Mouse (Mus musculus) embryonic facial prominence, embryonic 14.5 days (tissue): ENCODE measurements around the gene Fam13c. TPM values are rescaled to one million over a fixed set of nuclear protein-coding genes. Genes with fewer than 3 reads are reported as not detected.
A peak's percentile ranks its signal among the peaks of the same experiment; 100 is the strongest.
"Not testable (repeated sequence)": the region's sequence is repeated elsewhere in the genome, so short reads cannot be mapped to it uniquely, and the experiment has no call there.

Source experiments
- ATAC-seq: fragments of 200-750 bp; cut with Nextera tagmentation; 2 replicates; pipeline ENCODE4 v1.8.0; 2017; ENCODE audit warnings: low read depth, moderate number of reproducible peaks, moderate TSS enrichment
- DNase-seq: peaks from one replicate; pipeline ENCODE4 v3.0.0-alpha.2; 2015; ENCODE audit warnings: low spot score
- H3K27ac ChIP-seq: fragments of 300-500 bp; sonication (generic); replicated peaks from 2 replicates; pipeline ENCODE4 v1.5.1; 2014; ENCODE audit warnings: low read depth, mild to moderate bottlenecking, low read length, moderate library complexity
- H3K27me3 ChIP-seq: fragments of 300-500 bp; sonication (generic); replicated peaks from 2 replicates; pipeline ENCODE4 v1.6.1; 2014; ENCODE audit warnings: low read length; ENCODE audit not compliant: control insufficient read depth, insufficient read depth
- H3K36me3 ChIP-seq: fragments of 300-500 bp; sonication (generic); 2 replicates; pipeline ENCODE4 v1.6.1; 2014; ENCODE audit warnings: low read length, mixed read lengths; ENCODE audit not compliant: control insufficient read depth, insufficient read depth
- H3K4me1 ChIP-seq: fragments of 300-500 bp; sonication (generic); 2 replicates; pipeline ENCODE4 v1.6.1; 2014; ENCODE audit warnings: antibody characterized with exemption, low read length; ENCODE audit not compliant: control insufficient read depth, insufficient read depth
- H3K4me2 ChIP-seq: fragments of 300-500 bp; sonication (generic); 2 replicates; pipeline ENCODE4 v1.6.1; 2014; ENCODE audit warnings: low read depth, mild to moderate bottlenecking, low read length, moderate library complexity, mixed read lengths
- H3K4me3 ChIP-seq: fragments of 300-500 bp; sonication (generic); 2 replicates; pipeline ENCODE4 v1.5.1; 2014; ENCODE audit warnings: low read depth, mild to moderate bottlenecking, low read length
- H3K9ac ChIP-seq: fragments of 300-500 bp; sonication (generic); 2 replicates; pipeline ENCODE4 v1.6.1; 2014; ENCODE audit warnings: low read depth, mild to moderate bottlenecking, low read length, moderate library complexity, mixed read lengths
- H3K9me3 ChIP-seq: fragments of 300-500 bp; sonication (generic); 2 replicates; pipeline ENCODE4 v1.6.1; 2016; ENCODE audit warnings: low read length; ENCODE audit not compliant: control insufficient read depth
- WGBS: fragments of 180-500 bp; shearing (Covaris S2); extraction: QIAGEN DNeasy Blood & Tissue Kit; methylation state at CpG from one replicate; pipeline ENCODE4 v1.1.7; 2014; 5-methylcytosine and 5-hydroxymethylcytosine counted together
- polyA plus RNA-seq: library from polyadenylated mRNA; unstranded; fragments of >200 nt; fragmentation: Nextera tagmentation; extraction: Ambion mirVana; gene quantifications from 2 replicates; pipeline ENCODE4 v1.2.1, GENCODE M21; 2014

The Fam13c gene
- polyA plus RNA-seq, 1 experiment from 2014 or later = 11.8 TPM

DNA sequence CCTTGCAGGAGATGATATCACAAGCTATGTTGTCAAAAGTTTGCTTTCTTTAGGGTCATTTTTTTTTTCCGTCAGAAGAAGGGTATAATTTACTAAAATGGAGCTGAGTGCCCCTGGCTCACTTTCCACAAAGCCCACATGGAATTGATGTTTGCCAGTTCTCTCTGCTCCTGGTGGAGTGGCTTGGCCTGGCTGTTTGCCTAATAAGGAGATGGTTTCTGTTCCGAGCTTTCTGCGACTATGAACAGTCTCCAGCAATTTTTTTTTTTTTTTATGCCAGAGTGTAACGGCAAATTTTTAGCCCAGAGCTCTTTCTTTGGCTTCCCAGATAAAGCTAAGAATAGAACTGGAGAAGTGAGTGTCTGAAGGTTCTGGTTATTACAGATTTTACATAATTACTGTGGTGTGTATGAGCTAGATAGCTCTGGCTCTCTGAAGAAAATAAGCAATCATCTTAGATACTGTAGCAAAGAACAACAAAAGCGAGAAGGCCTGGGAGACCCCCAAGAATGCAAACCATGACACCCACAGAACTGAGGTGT lies 12.1 kb upstream of the Fam13c start:
- DNase-seq (peak; percentile 90), ATAC-seq (peak; percentile 26; the same call in 1 of the 2 replicates)
- peak overlapping the region; percentile 80 for H3K27ac ChIP-seq
- no peak overlapping the region for H3K9ac ChIP-seq
- no peak overlapping the region for H3K4me3 ChIP-seq
- H3K4me2 ChIP-seq = no peak overlapping the region
- H3K9me3 ChIP-seq = peaks cover 4% of the 10 kb centered on the region; the same call in 1 of the 2 replicates
- H3K4me1 ChIP-seq = peaks cover 3% of the 10 kb centered on the region; the same call in 1 of the 2 replicates
- H3K27me3 ChIP-seq = no peaks in the 10 kb centered on the region
- 30% methylated on average over 5 of the region's 5 CpGs for WGBS
- H3K36me3 ChIP-seq = no peaks in the 10 kb centered on the region

DNA sequence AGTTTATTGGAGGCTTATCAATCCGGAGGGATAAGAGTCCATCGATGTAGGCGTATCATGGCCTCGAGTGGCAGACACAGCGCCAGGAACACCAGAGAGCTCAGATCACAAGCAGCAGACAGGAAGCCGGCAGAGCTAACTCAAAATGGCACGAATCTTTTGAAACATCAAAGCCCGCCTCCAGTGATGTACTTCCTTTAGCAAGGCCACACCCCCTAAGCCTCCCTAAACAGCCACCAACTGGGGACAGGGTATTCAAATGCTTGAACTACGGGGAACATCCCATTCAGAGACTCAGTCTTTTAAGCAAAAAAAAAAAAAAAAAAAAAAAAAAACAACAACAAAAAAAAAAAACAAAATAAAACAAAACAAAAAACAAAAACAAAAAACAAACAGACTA lies 10.9 kb upstream of the Fam13c start:
- ATAC-seq (no peak), DNase-seq (no peak)
- H3K36me3 ChIP-seq = no peaks in the 10 kb centered on the region
- no peaks in the 10 kb centered on the region for H3K9me3 ChIP-seq
- no peak overlapping the region for H3K27ac ChIP-seq
- no peak overlapping the region for H3K4me3 ChIP-seq
- no peak overlapping the region for H3K4me2 ChIP-seq
- H3K27me3 ChIP-seq = no peaks in the 10 kb centered on the region
- 96% methylated on average over 9 of the region's 9 CpGs for WGBS
- H3K4me1 ChIP-seq = peaks cover 3% of the 10 kb centered on the region; the same call in 1 of the 2 replicates
- H3K9ac ChIP-seq = no peak overlapping the region

DNA sequence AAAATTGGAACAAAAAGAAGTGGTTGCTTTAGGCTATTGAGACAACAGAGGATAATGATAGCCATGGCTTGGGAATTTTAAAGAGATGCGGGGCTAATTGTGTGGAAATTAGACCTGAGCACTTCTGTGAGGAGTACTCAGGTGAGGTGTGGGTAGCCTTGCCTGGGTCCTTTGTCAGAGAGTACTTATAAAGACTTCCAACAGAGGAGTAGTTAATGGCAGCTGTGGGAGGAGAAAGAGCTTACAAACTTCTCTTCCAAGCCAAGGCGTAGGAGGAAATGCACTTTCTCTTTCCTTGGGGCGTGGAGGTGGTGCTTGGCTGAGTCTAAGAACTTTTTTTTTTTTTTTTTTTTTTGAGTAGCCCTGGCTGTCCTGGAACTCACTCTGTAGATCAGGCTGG lies 6.9 kb upstream of the Fam13c start:
- no peak for ATAC-seq
- no peak overlapping the region for H3K9ac ChIP-seq
- DNase-seq = no peak
- no peak overlapping the region for H3K4me3 ChIP-seq
- H3K36me3 ChIP-seq = no peaks in the 10 kb centered on the region
- H3K4me1 ChIP-seq = no peaks in the 10 kb centered on the region
- no peaks in the 10 kb centered on the region for H3K27me3 ChIP-seq
- WGBS = 95% methylated on average over 3 of the region's 3 CpGs
- H3K27ac ChIP-seq = no peak overlapping the region
- no peak overlapping the region for H3K4me2 ChIP-seq
- no peaks in the 10 kb centered on the region for H3K9me3 ChIP-seq

DNA sequence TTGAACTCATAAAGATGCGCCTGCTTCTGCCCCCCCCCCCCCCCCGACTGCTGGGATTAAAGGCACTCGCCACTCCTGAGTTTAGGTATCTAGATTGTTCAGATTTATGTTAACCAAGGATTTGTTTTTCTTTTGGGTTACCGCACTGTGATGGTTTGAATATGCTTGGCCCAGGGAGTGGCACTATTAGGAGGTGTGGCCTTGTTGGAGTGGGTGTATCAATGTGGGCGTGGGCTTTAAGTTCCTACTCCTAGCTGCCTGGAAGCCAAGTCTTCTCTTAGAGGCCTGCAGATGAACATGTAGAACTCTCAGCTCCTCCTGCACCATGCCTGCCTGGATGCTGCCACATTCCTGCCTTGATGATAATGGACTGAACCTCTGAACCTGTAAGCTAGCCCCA lies 6.5 kb upstream of the Fam13c start:
- not testable (repeated sequence) for H3K4me1 ChIP-seq, H3K9me3 ChIP-seq, H3K27ac ChIP-seq, H3K4me3 ChIP-seq, H3K9ac ChIP-seq, H3K36me3 ChIP-seq, H3K4me2 ChIP-seq, H3K27me3 ChIP-seq, DNase-seq, ATAC-seq
- WGBS = 91% methylated on average over 5 of the region's 5 CpGs

DNA sequence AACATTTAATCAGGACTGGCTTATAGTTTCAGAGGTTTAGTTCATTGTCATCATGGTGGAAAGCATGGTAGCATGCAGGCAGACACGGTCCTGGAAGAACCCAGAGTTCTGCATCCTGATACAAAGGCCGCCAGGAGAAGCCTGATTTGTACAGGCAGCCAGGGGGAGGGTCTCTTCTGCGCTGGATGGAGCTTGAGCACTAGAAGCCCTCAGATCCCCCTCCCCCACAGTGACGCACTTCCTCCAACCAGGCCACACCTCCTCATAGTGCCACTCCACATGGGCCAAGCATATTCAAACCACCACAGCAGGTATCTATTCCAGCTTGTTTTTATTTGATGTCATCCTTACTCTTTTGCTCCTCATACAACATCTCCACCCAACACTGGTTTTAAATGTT lies 3.6 kb upstream of the Fam13c start:
- Histone ChIP-seq H3K4me1 (peaks cover 8% of the 10 kb centered on the region; the same call in 1 of the 2 replicates), H3K4me3 (no peak overlapping the region), H3K27ac (no peak overlapping the region), H3K4me2 (no peak overlapping the region), H3K9ac (no peak overlapping the region), H3K27me3 (no peaks in the 10 kb centered on the region), H3K36me3 (no peaks in the 10 kb centered on the region), H3K9me3 (no peaks in the 10 kb centered on the region)
- WGBS = 83% methylated on average over 4 of the region's 4 CpGs
- no peak for DNase-seq
- no peak for ATAC-seq

DNA sequence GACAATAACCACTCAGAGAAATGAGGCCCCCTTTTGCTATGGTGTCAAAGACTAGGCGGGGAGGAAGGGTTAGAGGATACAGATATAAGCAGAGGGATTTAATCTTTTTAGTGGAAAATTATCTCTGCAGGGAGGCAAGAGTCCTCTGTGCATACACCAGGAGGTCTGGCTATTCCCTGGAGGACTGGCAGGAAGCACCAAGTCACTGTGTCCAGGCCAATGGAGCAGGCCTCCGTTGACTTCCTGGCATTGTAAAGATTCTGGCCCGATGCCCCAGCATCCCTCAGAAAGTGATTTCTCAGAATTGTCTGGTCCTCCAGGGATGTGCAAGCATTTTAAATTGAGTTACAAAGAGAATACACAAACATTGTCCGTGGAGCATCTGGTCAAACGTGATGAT lies 3.0 kb upstream of the Fam13c start:
- WGBS = 64% methylated on average over 5 of the region's 5 CpGs
- H3K27me3 ChIP-seq = no peaks in the 10 kb centered on the region
- no peak overlapping the region for H3K4me3 ChIP-seq
- no peaks in the 10 kb centered on the region for H3K9me3 ChIP-seq
- ATAC-seq (no peak), DNase-seq (peak; percentile 56)
- peaks cover 9% of the 10 kb centered on the region; the same call in 1 of the 2 replicates for H3K4me1 ChIP-seq
- no peak overlapping the region for H3K4me2 ChIP-seq
- no peak overlapping the region for H3K27ac ChIP-seq
- H3K36me3 ChIP-seq = no peaks in the 10 kb centered on the region
- no peak overlapping the region for H3K9ac ChIP-seq

DNA sequence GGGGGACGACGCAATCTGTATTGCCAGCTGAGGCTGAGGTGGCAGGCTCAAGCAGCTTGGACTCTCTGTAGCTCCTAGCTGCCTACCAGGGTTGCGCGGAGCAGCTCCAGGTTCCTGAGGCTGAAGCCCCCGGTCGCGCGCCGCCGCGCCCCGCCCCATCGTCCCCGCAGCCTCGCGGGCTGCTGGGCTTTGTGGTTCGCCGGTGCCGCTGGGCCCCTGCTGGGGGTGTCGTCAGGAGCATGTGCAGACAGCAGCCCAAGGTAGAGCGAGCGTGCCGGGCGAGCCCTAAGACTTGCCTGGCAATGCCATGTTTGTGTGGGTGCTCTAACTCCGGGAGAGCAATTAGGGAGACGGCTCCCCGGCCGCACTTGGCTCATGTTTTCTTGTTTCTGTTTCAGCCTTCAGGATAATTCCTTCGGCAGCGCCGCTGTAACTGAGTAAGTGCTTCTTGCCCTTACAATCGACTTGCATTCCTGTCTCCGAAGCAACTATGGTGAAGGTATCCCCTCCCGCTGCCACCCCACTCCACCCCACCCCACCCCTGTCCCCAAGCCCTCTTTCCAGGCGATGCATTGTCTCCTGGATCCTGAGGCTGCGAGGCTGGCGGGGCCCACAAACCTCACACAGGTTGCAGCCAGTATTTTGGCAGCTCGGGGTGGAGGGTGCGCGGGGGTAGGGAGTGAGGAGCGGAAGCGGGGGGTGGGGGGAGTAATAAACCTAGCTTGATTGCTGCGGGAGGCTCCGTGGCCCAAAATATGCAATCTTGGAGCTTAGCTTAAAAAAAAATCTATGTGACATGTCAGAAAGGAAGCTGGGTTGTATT lies 569 bp downstream of the Fam13c start:
- Histone ChIP-seq H3K27ac (peak overlapping the region; percentile 89), H3K4me3 (peak overlapping the region; percentile 60), H3K27me3 (no peaks in the 10 kb centered on the region), H3K4me1 (peaks cover 9% of the 10 kb centered on the region; the same call in 1 of the 2 replicates), H3K36me3 (no peaks in the 10 kb centered on the region), H3K4me2 (peak overlapping the region; percentile 86), H3K9ac (peak overlapping the region; percentile 73), H3K9me3 (no peaks in the 10 kb centered on the region)
- DNase-seq = peak; percentile 71
- 1% methylated on average over 28 of the region's 44 CpGs for WGBS
- peak; percentile 87 for ATAC-seq

DNA sequence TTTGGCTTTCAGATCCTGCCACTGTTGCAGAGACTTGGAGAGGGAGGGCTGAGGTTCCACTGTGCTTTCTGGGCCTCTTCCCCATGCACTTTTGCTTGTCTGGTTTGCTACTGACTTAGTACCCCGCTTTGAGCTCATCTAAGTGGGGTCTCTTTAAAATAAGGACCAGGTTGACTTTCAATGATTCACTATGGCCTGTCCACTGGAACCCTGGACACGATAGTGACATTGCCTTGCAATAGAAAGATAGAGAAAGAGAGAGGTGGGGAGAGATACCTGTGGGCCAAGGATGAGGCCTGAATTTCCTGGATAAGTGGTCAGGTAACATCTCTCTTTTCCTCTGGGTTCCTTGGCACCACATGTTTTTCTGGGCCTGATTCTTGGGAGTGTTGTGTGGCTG lies 1.9 kb downstream of the Fam13c start:
- H3K36me3 ChIP-seq = no peaks in the 10 kb centered on the region
- no peaks in the 10 kb centered on the region for H3K27me3 ChIP-seq
- H3K4me2 ChIP-seq = peak overlapping the region; percentile 86
- H3K27ac ChIP-seq = no peak overlapping the region
- DNase-seq (no peak), ATAC-seq (no peak)
- WGBS = 89% methylated on average over 2 of the region's 2 CpGs
- no peaks in the 10 kb centered on the region for H3K9me3 ChIP-seq
- H3K4me1 ChIP-seq = peaks cover 9% of the 10 kb centered on the region; the same call in 1 of the 2 replicates
- 0 out of 2 replicates have a peak overlapping the region, but pooled peaks have one; percentile 60 for H3K4me3 ChIP-seq
- H3K9ac ChIP-seq = no peak overlapping the region
